Mouse (Mus musculus) heart, embryonic 16.5 days (tissue): Measurements from ENCODE around the gene Chst5. TPM values are rescaled to one million over a fixed set of nuclear protein-coding genes. Genes with fewer than 3 reads are reported as not detected.

Experiments
- ATAC-seq: fragments of 200-750 bp; cut with Nextera tagmentation; replicated peaks from 2 replicates; pipeline ENCODE4 v1.8.0; 2017; ENCODE audit warnings: moderate number of reproducible peaks; ENCODE audit not compliant: insufficient read depth, low FRiP score; ENCODE audit errors: extremely low read depth
- H3K27ac ChIP-seq: fragments of 300-500 bp; sonication (generic); 2 replicates; pipeline ENCODE4 v1.5.1; 2014; ENCODE audit warnings: mild to moderate bottlenecking, low read length, control low read depth, moderate library complexity
- H3K27me3 ChIP-seq: fragments of 300-500 bp; sonication (generic); 2 replicates; pipeline ENCODE4 v1.6.1; 2014; ENCODE audit warnings: low read length, mixed read lengths; ENCODE audit not compliant: control insufficient read depth, insufficient read depth
- H3K36me3 ChIP-seq: fragments of 300-500 bp; sonication (generic); 2 replicates; pipeline ENCODE4 v1.6.1; 2014; ENCODE audit not compliant: control insufficient read depth, insufficient read depth
- H3K4me1 ChIP-seq: fragments of 300-500 bp; sonication (generic); 2 replicates; pipeline ENCODE4 v1.6.1; 2014; ENCODE audit warnings: low read length, mixed read lengths; ENCODE audit not compliant: control insufficient read depth, insufficient read depth
- H3K4me2 ChIP-seq: fragments of 300-500 bp; sonication (generic); 2 replicates; pipeline ENCODE4 v1.6.1; 2014; ENCODE audit warnings: low read depth, mild to moderate bottlenecking, control low read depth, low read length
- H3K4me3 ChIP-seq: fragments of 300-500 bp; sonication (generic); 2 replicates; pipeline ENCODE4 v1.5.1; 2014; ENCODE audit warnings: mild to moderate bottlenecking, control low read depth, low read length
- H3K9ac ChIP-seq: fragments of 300-500 bp; sonication (generic); 2 replicates; pipeline ENCODE4 v1.6.1; 2014; ENCODE audit warnings: low read length, control low read depth
- H3K9me3 ChIP-seq: fragments of 300-500 bp; sonication (generic); replicated peaks from 2 replicates; pipeline ENCODE4 v1.6.1; 2016; ENCODE audit warnings: low read length; ENCODE audit not compliant: control insufficient read depth
- WGBS: fragments of 180-500 bp; shearing (Covaris S2); extraction: QIAGEN DNeasy Blood & Tissue Kit; methylation state at CpG from one replicate; pipeline ENCODE4 v1.1.7; 2014; 5-methylcytosine and 5-hydroxymethylcytosine counted together
- polyA plus RNA-seq: library from polyadenylated mRNA; unstranded; fragments of >200 nt; fragmentation: Nextera tagmentation; extraction: Ambion mirVana; gene quantifications from 2 replicates; pipeline ENCODE4 v1.2.1, GENCODE M21; 2015

Chst5 gene
- polyA plus RNA-seq, 1 experiment from 2014 or later, result 0.41 TPM

GRCm38 (mm10) chr8:111932580-111933336 lies 22.5 kb upstream of the Chst5 start:
- no peaks in the 10 kb centered on the region for H3K9me3 ChIP-seq
- 34% methylated on average over 19 of the region's 19 CpGs for WGBS
- ATAC-seq, result no peak

GRCm38 (mm10) chr8:111931721-111932120 lies 21.5 kb upstream of the Chst5 start:
- WGBS, result 81% methylated on average over 16 of the region's 16 CpGs
- H3K27ac ChIP-seq, result no peak overlapping the region
- H3K4me1 ChIP-seq, result no peaks in the 10 kb centered on the region; the same call in 1 of the 2 replicates
- no peaks in the 10 kb centered on the region for H3K9me3 ChIP-seq
- no peak overlapping the region for H3K9ac ChIP-seq
- H3K36me3 ChIP-seq, result no peaks in the 10 kb centered on the region
- ATAC-seq, result no peak
- no peaks in the 10 kb centered on the region for H3K27me3 ChIP-seq
- no peak overlapping the region for H3K4me2 ChIP-seq
- H3K4me3 ChIP-seq, result no peak overlapping the region

More at GRCm38 (mm10) chr8:111932580-111933336, 22.5 kb upstream of the Chst5 start:
- no peaks in the 10 kb centered on the region for H3K27me3 ChIP-seq
- peak overlapping the region; percentile 82 for H3K4me2 ChIP-seq
- peak overlapping the region; percentile 72; the same call in 1 of the 2 replicates for H3K9ac ChIP-seq
- no peak overlapping the region for H3K27ac ChIP-seq
- no peaks in the 10 kb centered on the region; the same call in 1 of the 2 replicates for H3K4me1 ChIP-seq
- peak overlapping the region; percentile 65 for H3K4me3 ChIP-seq
- H3K36me3 ChIP-seq, result no peaks in the 10 kb centered on the region

- no peak for ATAC-seq
- Histone ChIP-seq H3K9ac (no peak overlapping the region), H3K9me3 (no peaks in the 10 kb centered on the region), H3K36me3 (no peaks in the 10 kb centered on the region), H3K4me2 (no peak overlapping the region), H3K4me3 (no peak overlapping the region), H3K27ac (no peak overlapping the region), H3K4me1 (peaks cover 2% of the 10 kb centered on the region; the same call in 1 of the 2 replicates), H3K27me3 (no peaks in the 10 kb centered on the region)
- 47% methylated on average over 8 of the region's 8 CpGs for WGBS
Measured at GRCm38 (mm10) chr8:111929648-111930344, 19.5 kb upstream of the Chst5 start.

- WGBS, result 40% methylated on average over 7 of the region's 7 CpGs
- H3K9ac ChIP-seq, result no peak overlapping the region
- H3K4me3 ChIP-seq, result no peak overlapping the region
- no peaks in the 10 kb centered on the region for H3K36me3 ChIP-seq
- H3K4me1 ChIP-seq, result 0 out of 2 replicates have a peak, but pooled peaks cover 2% of the 10 kb centered on the region
- H3K9me3 ChIP-seq, result no peaks in the 10 kb centered on the region
- H3K27me3 ChIP-seq, result no peaks in the 10 kb centered on the region
- H3K27ac ChIP-seq, result no peak overlapping the region
- H3K4me2 ChIP-seq, result no peak overlapping the region
- ATAC-seq, result no peak
Measured at GRCm38 (mm10) chr8:111924976-111925375, 14.7 kb upstream of the Chst5 start.

GRCm38 (mm10) chr8:111923383-111923804 lies 13.1 kb upstream of the Chst5 start:
- 25% methylated on average over 10 of the region's 10 CpGs for WGBS
- Histone ChIP-seq H3K27me3 (no peaks in the 10 kb centered on the region), H3K9ac (no peak overlapping the region), H3K4me1 (0 out of 2 replicates have a peak, but pooled peaks cover 2% of the 10 kb centered on the region), H3K9me3 (peaks cover 3% of the 10 kb centered on the region; the same call in 1 of the 2 replicates), H3K4me2 (peak overlapping the region; percentile 47), H3K27ac (no peak overlapping the region), H3K36me3 (no peaks in the 10 kb centered on the region), H3K4me3 (no peak overlapping the region)
- ATAC-seq, result no peak; the same call in 1 of the 2 replicates

- no peak overlapping the region for H3K4me3 ChIP-seq
- no peak overlapping the region for H3K27ac ChIP-seq
- H3K9ac ChIP-seq, result no peak overlapping the region
- no peaks in the 10 kb centered on the region for H3K36me3 ChIP-seq
- H3K9me3 ChIP-seq, result peaks cover 3% of the 10 kb centered on the region; the same call in 1 of the 2 replicates
- ATAC-seq, result no peak
- H3K4me1 ChIP-seq, result 0 out of 2 replicates have a peak, but pooled peaks cover 2% of the 10 kb centered on the region
- H3K4me2 ChIP-seq, result no peak overlapping the region
- WGBS, result 70% methylated on average over 4 of the region's 4 CpGs
- H3K27me3 ChIP-seq, result no peaks in the 10 kb centered on the region
Measured at GRCm38 (mm10) chr8:111920971-111921370, 10.7 kb upstream of the Chst5 start.

GRCm38 (mm10) chr8:111919663-111920062 lies 9.4 kb upstream of the Chst5 start:
- WGBS, result 82% methylated on average over 2 of the region's 2 CpGs

GRCm38 (mm10) chr8:111912860-111913432 lies 2.7 kb upstream of the Chst5 start:
- H3K4me2 ChIP-seq, result no peak overlapping the region
- H3K9ac ChIP-seq, result 0 out of 2 replicates have a peak overlapping the region, but pooled peaks have one; percentile 6
- ATAC-seq, result no peak
- H3K4me1 ChIP-seq, result no peaks in the 10 kb centered on the region; the same call in 1 of the 2 replicates
- H3K4me3 ChIP-seq, result no peak overlapping the region
- peaks cover 34% of the 10 kb centered on the region for H3K27me3 ChIP-seq
- 35% methylated on average over 12 of the region's 12 CpGs for WGBS
- H3K27ac ChIP-seq, result no peak overlapping the region
- H3K36me3 ChIP-seq, result no peaks in the 10 kb centered on the region
- no peaks in the 10 kb centered on the region for H3K9me3 ChIP-seq

More at GRCm38 (mm10) chr8:111919663-111920062, 9.4 kb upstream of the Chst5 start:
- no peak for ATAC-seq
- Histone ChIP-seq H3K27me3 (no peaks in the 10 kb centered on the region), H3K4me1 (no peaks in the 10 kb centered on the region), H3K9ac (no peak overlapping the region), H3K4me2 (no peak overlapping the region), H3K27ac (no peak overlapping the region), H3K9me3 (peaks cover 3% of the 10 kb centered on the region; the same call in 1 of the 2 replicates), H3K4me3 (no peak overlapping the region), H3K36me3 (no peaks in the 10 kb centered on the region)
